Mouse (Mus musculus) heart, adult 2 months (tissue): Measurements from ENCODE around the gene Nudt8.
"Not testable (repeated sequence)": the region's sequence is repeated elsewhere in the genome, so short reads cannot be mapped to it uniquely, and the experiment has no call there.

Source experiments
- CTCF ChIP-seq: fragments of 200-600 bp; IDR thresholded peaks from 2 replicates; pipeline ENCODE4 v1.8.1; 2022; ENCODE audit warnings: antibody characterized with exemption, mild to moderate bottlenecking, moderate library complexity
- POLR2A ChIP-seq: fragments of 200-500 bp; IDR thresholded peaks from 2 replicates; pipeline ENCODE4 v1.6.1; 2011; ENCODE audit warnings: mild to moderate bottlenecking, low read depth, low read length, control low read depth; ENCODE audit not compliant: insufficient read depth

- not testable (repeated sequence) for TF ChIP-seq POLR2A, CTCF
These were observed 25.8 kb upstream of the Nudt8 start for GRCm38 (mm10) chr19:3974608-3975007.
